ENCODE assay signal across 8 mouse cellular contexts in the genomic region with DNA sequence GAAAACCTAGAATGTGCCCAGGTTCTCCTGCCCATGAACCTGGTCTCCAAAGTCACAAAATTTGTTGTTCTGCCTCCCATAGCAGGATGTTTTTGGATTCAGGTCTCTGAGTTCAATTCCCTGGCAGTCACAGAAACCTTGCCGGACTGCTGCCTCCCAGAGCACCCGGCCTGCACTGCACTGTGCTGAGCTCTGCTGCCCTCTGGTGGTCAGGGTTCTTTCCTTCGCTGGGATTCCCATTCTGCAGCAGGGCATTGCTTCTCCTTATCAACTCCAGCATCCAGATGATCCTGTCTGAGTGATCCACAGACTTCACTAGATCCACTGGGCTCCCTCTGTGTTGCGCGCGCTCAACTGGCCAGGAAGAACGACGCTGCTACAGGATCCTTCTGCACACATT. TPM values are rescaled to one million over a fixed set of nuclear protein-coding genes. Genes with fewer than 3 reads are reported as not detected.
DNase-seq lines count a peak whose midpoint lies in the region; ATAC-seq and TF ChIP-seq lines count a peak whose summit lies in the region.

No protein-coding gene starts in this region.

- WGBS in cerebellum, adult 2 months: 14% methylated on average over 8 of the region's 8 CpGs
- 13% methylated on average over 8 of the region's 8 CpGs for WGBS in forebrain, postnatal 0 days
- WGBS in hindbrain, postnatal 0 days: 11% methylated on average over 8 of the region's 8 CpGs
- WGBS in midbrain, embryonic 13.5 days: 21% methylated on average over 8 of the region's 8 CpGs
- WGBS in spleen, adult 2 months: 24% methylated on average over 8 of the region's 8 CpGs

- peak; percentile 99 for TF ChIP-seq CTCF in cerebellum, adult 2 months (IDR thresholded peaks at IDR 0.05; ENCODE audit: borderline replicate concordance, insufficient read depth, low read depth, low read length)
- peak; percentile 96 for TF ChIP-seq CTCF in forebrain, postnatal 0 days (IDR thresholded peaks at IDR 0.05; ENCODE audit: low read depth)
- peak; percentile 97 for TF ChIP-seq CTCF in hindbrain, postnatal 0 days (IDR thresholded peaks at IDR 0.05; ENCODE audit: low read depth)
- peak; percentile 80 for TF ChIP-seq CTCF in left cerebral cortex, adult 2 months (IDR thresholded peaks at IDR 0.05)
- peak; percentile 97 for TF ChIP-seq CTCF in spleen, adult 2 months (IDR thresholded peaks at IDR 0.05; ENCODE audit: extremely low read depth, insufficient read depth, insufficient read length, insufficient replicate concordance)

- no peaks in the 10 kb centered on the region for H3K36me3 ChIP-seq in forebrain, postnatal 0 days (ENCODE audit: insufficient read depth)
- H3K36me3 ChIP-seq in hindbrain, postnatal 0 days (ENCODE audit: insufficient read depth, low read length): no peaks in the 10 kb centered on the region
- no peaks in the 10 kb centered on the region for H3K36me3 ChIP-seq in midbrain, embryonic 13.5 days
- H3K36me3 ChIP-seq in spleen, adult 2 months (ENCODE audit: control insufficient read depth, insufficient read depth, low read length): no peaks in the 10 kb centered on the region

- no peaks in the 10 kb centered on the region for H3K27me3 ChIP-seq in cerebellum, adult 2 months (ENCODE audit: control insufficient read depth, insufficient read depth, low read length)
- H3K27me3 ChIP-seq in forebrain, postnatal 0 days (ENCODE audit: insufficient read depth, low read length): no peaks in the 10 kb centered on the region
- no peaks in the 10 kb centered on the region for H3K27me3 ChIP-seq in hindbrain, postnatal 0 days (ENCODE audit: insufficient read depth, low read length)
- H3K27me3 ChIP-seq in midbrain, embryonic 13.5 days: no peaks in the 10 kb centered on the region
- no peaks in the 10 kb centered on the region for H3K27me3 ChIP-seq in spleen, adult 2 months (ENCODE audit: control insufficient read depth, insufficient read depth, low read length)

- no peak overlapping the region for H3K4me3 ChIP-seq in cerebellum, adult 2 months (replicated peaks; ENCODE audit: insufficient read depth, low read depth, low read length)
- no peak overlapping the region for H3K4me3 ChIP-seq in forebrain, postnatal 0 days (ENCODE audit: low read depth, low read length)
- H3K4me3 ChIP-seq in hindbrain, postnatal 0 days (ENCODE audit: low read length): no peak overlapping the region
- H3K4me3 ChIP-seq in left cerebral cortex, adult 2 months: no peak overlapping the region
- H3K4me3 ChIP-seq in midbrain, embryonic 13.5 days (replicated peaks): no peak overlapping the region
- no peak overlapping the region for H3K4me3 ChIP-seq in spleen, adult 2 months (ENCODE audit: extremely low read depth, insufficient read depth, insufficient read length)

- no peak overlapping the region for H3K27ac ChIP-seq in cerebellum, adult 2 months (ENCODE audit: insufficient read depth, low read length)
- H3K27ac ChIP-seq in forebrain, postnatal 0 days (ENCODE audit: low read depth, low read length): no peak overlapping the region
- H3K27ac ChIP-seq in hindbrain, postnatal 0 days: no peak overlapping the region
- no peak overlapping the region for H3K27ac ChIP-seq in left cerebral cortex, adult 2 months
- no peak overlapping the region for H3K27ac ChIP-seq in midbrain, embryonic 13.5 days
- H3K27ac ChIP-seq in spleen, adult 2 months (ENCODE audit: insufficient read depth, low read length): no peak overlapping the region

- ATAC-seq in forebrain, postnatal 0 days: peak; percentile 85
- peak; percentile 80 for ATAC-seq in hindbrain, postnatal 0 days
- peak; percentile 87 for ATAC-seq in midbrain, embryonic 13.5 days

- H3K9me3 ChIP-seq in forebrain, postnatal 0 days (ENCODE audit: low read length): no peaks in the 10 kb centered on the region
- H3K9me3 ChIP-seq in hindbrain, postnatal 0 days (ENCODE audit: low read length): no peaks in the 10 kb centered on the region
- no peaks in the 10 kb centered on the region for H3K9me3 ChIP-seq in midbrain, embryonic 13.5 days

- no peaks in the 10 kb centered on the region for H3K4me1 ChIP-seq in cerebellum, adult 2 months (ENCODE audit: control insufficient read depth, insufficient read depth, low read length)
- no peaks in the 10 kb centered on the region for H3K4me1 ChIP-seq in forebrain, postnatal 0 days (ENCODE audit: insufficient read depth)
- H3K4me1 ChIP-seq in hindbrain, postnatal 0 days (ENCODE audit: insufficient read depth, low read length): no peaks in the 10 kb centered on the region
- H3K4me1 ChIP-seq in midbrain, embryonic 13.5 days (replicated peaks): no peaks in the 10 kb centered on the region
- no peaks in the 10 kb centered on the region for H3K4me1 ChIP-seq in spleen, adult 2 months (ENCODE audit: control insufficient read depth, insufficient read depth, insufficient read length)

- intact Hi-C loops in left cerebral cortex, adult 2 months (cut with DNase I): loop anchor here (2.0 kb wide), 1 partner anchor 92 kb away; no protein-coding TSS in a partner anchor

- DNase-seq in urinary bladder, postnatal 25 days (ENCODE audit: low spot score): peak; percentile 61
- no peak for DNase-seq in urinary bladder, postnatal 4 days (ENCODE audit: low spot score in 2 of 2)
- peak; percentile 74 to 84 for DNase-seq in cerebellum, adult 2 months
- DNase-seq in forebrain, postnatal 0 days: peak; percentile 88
- peak; percentile 91 for DNase-seq in hindbrain, postnatal 0 days (ENCODE audit: low spot score)
- peak; percentile 56 to 74 for DNase-seq in left cerebral cortex, adult 2 months (ENCODE audit: extremely low spot score in 1 of 2, low spot score in 2 of 2)
- DNase-seq in spleen, adult 2 months (ENCODE audit: low read depth in 1 of 2, low spot score in 2 of 2): peak; percentile 39 to 60

- no peak overlapping the region for H3K9ac ChIP-seq in forebrain, postnatal 0 days
- H3K9ac ChIP-seq in hindbrain, postnatal 0 days (replicated peaks; ENCODE audit: low read length): no peak overlapping the region
- H3K9ac ChIP-seq in midbrain, embryonic 13.5 days (replicated peaks): no peak overlapping the region

- TF ChIP-seq POLR2A in cerebellum, adult 2 months (IDR thresholded peaks at IDR 0.05; ENCODE audit: borderline replicate concordance, insufficient read depth, low read length): no peak
- no peak for TF ChIP-seq POLR2A in spleen, adult 2 months (IDR thresholded peaks at IDR 0.05; ENCODE audit: low read depth, low read length)

- no peak overlapping the region for H3K4me2 ChIP-seq in forebrain, postnatal 0 days (ENCODE audit: low read depth)
- no peak overlapping the region for H3K4me2 ChIP-seq in hindbrain, postnatal 0 days (ENCODE audit: low read depth, low read length)
- H3K4me2 ChIP-seq in midbrain, embryonic 13.5 days (replicated peaks): no peak overlapping the region

RNA-seq across cellular contexts. Expression of a gene that starts 22.9 kb away (rescaled TPM):
- polyA plus RNA-seq in cerebellum, adult 2 months (2012; rRNA removed): 27.4 and 30.5 TPM in 2 replicates
- total RNA-seq in forebrain, postnatal 0 days (2014; rRNA removed): 58.0 and 68.5 TPM in 2 replicates
- 18.6 and 25.0 TPM in 2 replicates for polyA plus RNA-seq in forebrain, postnatal 0 days (2015; fragmentation: Nextera tagmentation; extraction: Ambion mirVana)
- 51.5 and 55.3 TPM in 2 replicates for total RNA-seq in hindbrain, postnatal 0 days (2014; rRNA removed)
- 15.4 and 18.2 TPM in 2 replicates for polyA plus RNA-seq in hindbrain, postnatal 0 days (2015; fragmentation: Nextera tagmentation; extraction: Ambion mirVana)
- 10 to 100 TPM; 25.2 to 28.5 TPM for total RNA-seq in left cerebral cortex, adult 2 months (2021)
- 23.1 and 23.5 TPM in 2 replicates for polyA plus RNA-seq in midbrain, embryonic 13.5 days (2015; fragmentation: Nextera tagmentation; extraction: Ambion mirVana)
- polyA plus RNA-seq in spleen, adult 2 months (2012; rRNA removed): 0.01 TPM in 1 of 2 replicates, not detected in the other

RNA-seq across cellular contexts. Expression of a gene that starts 41.6 kb away (rescaled TPM):
- polyA plus RNA-seq in cerebellum, adult 2 months (2012; rRNA removed): not detected in 2 replicates
- not detected in 2 replicates for total RNA-seq in forebrain, postnatal 0 days (2014; rRNA removed)
- 0.19 TPM in 1 of 2 replicates, not detected in the other for polyA plus RNA-seq in forebrain, postnatal 0 days (2015; fragmentation: Nextera tagmentation; extraction: Ambion mirVana)
- not detected in 2 replicates for total RNA-seq in hindbrain, postnatal 0 days (2014; rRNA removed)
- 0.09 TPM in 1 of 2 replicates, not detected in the other for polyA plus RNA-seq in hindbrain, postnatal 0 days (2015; fragmentation: Nextera tagmentation; extraction: Ambion mirVana)
- total RNA-seq in left cerebral cortex, adult 2 months (2021): not detected
- not detected in 2 replicates for polyA plus RNA-seq in midbrain, embryonic 13.5 days (2015; fragmentation: Nextera tagmentation; extraction: Ambion mirVana)
- polyA plus RNA-seq in spleen, adult 2 months (2012; rRNA removed): not detected in 2 replicates

Comparison
In these comparisons a context has a peak if more than half of its experiments do, and no peak if none do; other contexts are left out.
1. DNase-seq: peak in urinary bladder, postnatal 25 days (single experiment), cerebellum, adult 2 months (2 of 2), forebrain, postnatal 0 days (single experiment), hindbrain, postnatal 0 days (single experiment), left cerebral cortex, adult 2 months (2 of 2) and spleen, adult 2 months (2 of 2); none in urinary bladder, postnatal 4 days (0 of 2).
2. RNA of a gene that starts 22.9 kb away (polyA plus RNA-seq): 27.4 to 30.5 TPM in cerebellum, adult 2 months, 18.6 to 25.0 TPM in forebrain, postnatal 0 days, 23.1 to 23.5 TPM in midbrain, embryonic 13.5 days and 15.4 to 18.2 TPM in hindbrain, postnatal 0 days; 0.01 TPM in spleen, adult 2 months; every median in the first group is over 10 times any median in the second.
3. Peak in every context shown above with its lines, with median percentiles within 50 percentile points of each other: CTCF ChIP-seq and ATAC-seq.